Mouse (Mus musculus): ENCODE results near the gene Elmo1. TPM values are rescaled to one million over a fixed set of nuclear protein-coding genes. Genes with fewer than 3 reads are reported as not detected.

The Elmo1 gene
- total and polyA plus RNA-seq, 3 experiments, result 5.2 to 7.6 TPM; not detected in 1

GRCm38 (mm10) chr13:20305621-20306020 is 215.2 kb downstream of the Elmo1 start:
- no peaks in the 10 kb centered on the region for H3K27me3 ChIP-seq (ENCODE audit: control insufficient read depth in 1 of 2, insufficient read depth in 2 of 2, low read length in 2 of 2)
- H3K79me2 ChIP-seq (ENCODE audit: control insufficient read depth, insufficient read depth, low read length, poor library complexity), result no peaks in the 10 kb centered on the region
- H3K4me3 ChIP-seq (ENCODE audit: control insufficient read depth in 1 of 2, insufficient read depth in 1 of 2, low read depth in 2 of 2, low read length in 2 of 2), result no peak overlapping the region
- H3K4me1 ChIP-seq (ENCODE audit: control insufficient read depth in 1 of 2, insufficient read depth in 2 of 2, low read length in 2 of 2), result no peaks in the 10 kb centered on the region
- no peak overlapping the region for H3K27ac ChIP-seq (ENCODE audit: control insufficient read depth, low read depth, low read length)
- no peak for TF ChIP-seq CHD1 (IDR thresholded peaks at IDR 0.05; ENCODE audit: low read depth, low read length)
- no peak for TF ChIP-seq ZC3H11A (IDR thresholded peaks at IDR 0.05; ENCODE audit: low read depth, low read length)
- no peak for TF ChIP-seq GATA1 (IDR thresholded peaks at IDR 0.05; ENCODE audit: low read depth, low read length)
- TF ChIP-seq GABPA (IDR thresholded peaks at IDR 0.05; ENCODE audit: low read depth, low read length), result no peak
- no peak for TF ChIP-seq ELF1 (IDR thresholded peaks at IDR 0.05; ENCODE audit: low read depth, low read length)
- no peak for TF ChIP-seq MAFK (IDR thresholded peaks at IDR 0.05; ENCODE audit: borderline replicate concordance, low read depth, low read length)
- no peak for TF ChIP-seq MAZ (IDR thresholded peaks at IDR 0.05; ENCODE audit: low read depth, low read length)
- TF ChIP-seq ETS1 (IDR thresholded peaks at IDR 0.05; ENCODE audit: low read depth, low read length), result no peak
- TF ChIP-seq KAT2A (conservative IDR thresholded peaks at IDR 0.05; ENCODE audit: low read depth, low read length), result no peak
- no peak for TF ChIP-seq POLR2AphosphoS5 (IDR thresholded peaks at IDR 0.05; ENCODE audit: borderline replicate concordance, low read depth, low read length)
- TF ChIP-seq ZNF384 (IDR thresholded peaks at IDR 0.05; ENCODE audit: low read depth, low read length), result no peak
- no peak for TF ChIP-seq JUND (IDR thresholded peaks at IDR 0.05; ENCODE audit: low read depth, low read length)
- no peak for TF ChIP-seq E2F4 (IDR thresholded peaks at IDR 0.05; ENCODE audit: borderline replicate concordance, low read depth, low read length)
- TF ChIP-seq TBP (IDR thresholded peaks at IDR 0.05; ENCODE audit: low read depth, low read length), result no peak
- no peak for TF ChIP-seq CTCF (IDR thresholded peaks at IDR 0.05 in 2 of 3, conservative IDR thresholded peaks at IDR 0.05 in 1 of 3; ENCODE audit: control insufficient read depth in 1 of 3, insufficient read depth in 1 of 3, low read depth in 2 of 3, low read length in 3 of 3, poor library complexity in 1 of 3, severe bottlenecking in 1 of 3)
- no peak for DNase-seq (ENCODE audit: low read depth, low spot score)
- no peaks in the 10 kb centered on the region for H3K36me3 ChIP-seq (ENCODE audit: control insufficient read depth in 1 of 2, insufficient read depth in 2 of 2, low read length in 2 of 2)
- H3K9me3 ChIP-seq (replicated peaks; ENCODE audit: insufficient read depth, low read length), result no peaks in the 10 kb centered on the region
- H3K9ac ChIP-seq (ENCODE audit: control insufficient read depth, low read depth, low read length, poor library complexity, severe bottlenecking), result no peak overlapping the region

GRCm38 (mm10) chr13:20306180-20307177 is 216.1 kb downstream of the Elmo1 start:
- no peaks in the 10 kb centered on the region for H3K79me2 ChIP-seq (ENCODE audit: control insufficient read depth, insufficient read depth, low read length, poor library complexity)
- H3K4me3 ChIP-seq (ENCODE audit: control insufficient read depth in 1 of 2, insufficient read depth in 1 of 2, low read depth in 2 of 2, low read length in 2 of 2), result no peak overlapping the region
- no peaks in the 10 kb centered on the region for H3K4me1 ChIP-seq (ENCODE audit: control insufficient read depth in 1 of 2, insufficient read depth in 2 of 2, low read length in 2 of 2)
- H3K27me3 ChIP-seq (ENCODE audit: control insufficient read depth in 1 of 2, insufficient read depth in 2 of 2, low read length in 2 of 2), result no peaks in the 10 kb centered on the region
- H3K27ac ChIP-seq (ENCODE audit: control insufficient read depth, low read depth, low read length), result no peak overlapping the region
- H3K9ac ChIP-seq (ENCODE audit: control insufficient read depth, low read depth, low read length, poor library complexity, severe bottlenecking), result no peak overlapping the region
- TF ChIP-seq NRF1 (IDR thresholded peaks at IDR 0.05; ENCODE audit: insufficient read depth, low read depth, low read length, poor library complexity, severe bottlenecking) (no peak), SIN3A (IDR thresholded peaks at IDR 0.05; ENCODE audit: low read length) (no peak), MAZ (IDR thresholded peaks at IDR 0.05; ENCODE audit: low read depth, low read length) (no peak), CTCF (IDR thresholded peaks at IDR 0.05 in 2 of 3, conservative IDR thresholded peaks at IDR 0.05 in 1 of 3; ENCODE audit: control insufficient read depth in 1 of 3, insufficient read depth in 1 of 3, low read depth in 2 of 3, low read length in 3 of 3, poor library complexity in 1 of 3, severe bottlenecking in 1 of 3) (no peak), HCFC1 (IDR thresholded peaks at IDR 0.05; ENCODE audit: low read depth, low read length) (no peak), MAFK (IDR thresholded peaks at IDR 0.05; ENCODE audit: borderline replicate concordance, low read depth, low read length) (no peak), NELFE (IDR thresholded peaks at IDR 0.05; ENCODE audit: low read depth, low read length) (no peak), RCOR1 (IDR thresholded peaks at IDR 0.05; ENCODE audit: low read depth, low read length) (no peak), TCF12 (IDR thresholded peaks at IDR 0.05; ENCODE audit: low read depth, low read length) (no peak), UBTF (IDR thresholded peaks at IDR 0.05; ENCODE audit: borderline replicate concordance, insufficient read depth, low read depth, low read length) (no peak), TAL1 (IDR thresholded peaks at IDR 0.05; ENCODE audit: low read length) (no peak), GATA1 (IDR thresholded peaks at IDR 0.05; ENCODE audit: low read depth, low read length) (no peak), ZKSCAN1 (IDR thresholded peaks at IDR 0.05; ENCODE audit: low read depth, low read length) (no peak), USF1 (IDR thresholded peaks at IDR 0.05; ENCODE audit: low read depth, low read length) (no peak)
- H3K9me3 ChIP-seq (replicated peaks; ENCODE audit: insufficient read depth, low read length), result no peaks in the 10 kb centered on the region
- DNase-seq (ENCODE audit: low read depth, low spot score), result no peak
- H3K36me3 ChIP-seq (ENCODE audit: control insufficient read depth in 1 of 2, insufficient read depth in 2 of 2, low read length in 2 of 2), result no peaks in the 10 kb centered on the region
